Mouse (Mus musculus) CH12.LX (cell line): ENCODE data around the gene Slitrk1. TPM values are rescaled to one million over a fixed set of nuclear protein-coding genes. Genes with fewer than 3 reads are reported as not detected.

ENCODE experiments used
- DNase-seq: peaks from one replicate; pipeline ENCODE4 v3.0.0-alpha.2; 2013; ENCODE audit errors: extremely low read depth
- H3K27ac ChIP-seq: 2 replicates; pipeline ENCODE4 v1.5.1; 2012; ENCODE audit warnings: low read depth, mild to moderate bottlenecking, control low read depth, moderate library complexity; ENCODE audit not compliant: insufficient read depth
- H3K27me3 ChIP-seq: replicated peaks from 2 replicates; pipeline ENCODE3; 2012; ENCODE audit warnings: inconsistent platforms
- H3K36me3 ChIP-seq, 2 experiments: replicated peaks in 1 of 2; 2 replicates each; pipeline versions ENCODE3 to v1.6.1; 2012; ENCODE audit warnings: inconsistent platforms in 1 of 2, low read length in 1 of 2, mild to moderate bottlenecking in 1 of 2, mixed read lengths in 1 of 2, moderate library complexity in 1 of 2; ENCODE audit not compliant: control insufficient read depth in 1 of 2, insufficient read depth in 1 of 2
- H3K4me1 ChIP-seq, 2 experiments: 2 replicates each; pipeline ENCODE4 v1.6.1; 2012; ENCODE audit warnings: inconsistent platforms in 1 of 2, moderate library complexity in 1 of 2; ENCODE audit not compliant: insufficient read depth in 2 of 2, control insufficient read depth in 1 of 2
- H3K4me2 ChIP-seq: 2 replicates; pipeline ENCODE4 v1.6.1; 2012; ENCODE audit warnings: low read depth, mild to moderate bottlenecking, control low read depth; ENCODE audit not compliant: poor library complexity, insufficient read depth, severe bottlenecking
- H3K4me3 ChIP-seq, 3 experiments: fragments of 150-350 bp in 1 of 3; sonication (generic) in 1 of 3; replicated peaks in 1 of 3; 2 replicates each; pipeline versions ENCODE3 to v1.5.1; 2011 to 2012; ENCODE audit warnings: low read depth in 2 of 3, low read length in 2 of 3, mild to moderate bottlenecking in 2 of 3, moderate library complexity in 2 of 3, control low read depth in 1 of 3, improper control_type of control experiment in 1 of 3, inconsistent platforms in 1 of 3, mixed read lengths in 1 of 3; ENCODE audit not compliant: poor library complexity in 1 of 3
- H3K79me2 ChIP-seq: replicated peaks from 2 replicates; pipeline ENCODE4 v1.6.1; 2012; ENCODE audit warnings: mild to moderate bottlenecking, moderate library complexity; ENCODE audit not compliant: control insufficient read depth, poor library complexity, insufficient read depth, severe bottlenecking; ENCODE audit errors: extremely low read depth
- H3K9ac ChIP-seq: 2 replicates; pipeline ENCODE4 v1.6.1; 2012; ENCODE audit warnings: low read depth, mild to moderate bottlenecking, control low read depth, moderate library complexity; ENCODE audit not compliant: insufficient read depth
- H3K9me3 ChIP-seq: replicated peaks from 2 replicates; pipeline ENCODE3; 2012; ENCODE audit warnings: low read length, inconsistent platforms, mixed read lengths
- CHD1 ChIP-seq: IDR thresholded peaks from 2 replicates; pipeline ENCODE4 v1.6.1; 2012; ENCODE audit warnings: low read depth, low read length, improper control_type of control experiment, inconsistent platforms
- CHD2 ChIP-seq: IDR thresholded peaks from 2 replicates; pipeline ENCODE4 v1.6.1; 2011; ENCODE audit warnings: low read length, improper control_type of control experiment
- CTCF ChIP-seq, 2 experiments: IDR thresholded peaks in 1 of 2; conservative IDR thresholded peaks in 1 of 2; 2 replicates each; pipeline ENCODE4 v1.5.1; 2011 to 2012; ENCODE audit warnings: low read depth in 2 of 2, low read length in 2 of 2, improper control_type of control experiment in 1 of 2, inconsistent platforms in 1 of 2, mild to moderate bottlenecking in 1 of 2, moderate library complexity in 1 of 2
- ELF1 ChIP-seq: IDR thresholded peaks from 2 replicates; pipeline ENCODE4 v1.6.1; 2014; ENCODE audit warnings: low read depth, mild to moderate bottlenecking, inconsistent platforms, low read length, improper control_type of control experiment
- ETS1 ChIP-seq: conservative IDR thresholded peaks from 2 replicates; pipeline ENCODE4 v1.6.1; 2012; ENCODE audit warnings: low read depth, mild to moderate bottlenecking, inconsistent platforms, low read length, improper control_type of control experiment, moderate library complexity
- IRF4 ChIP-seq: IDR thresholded peaks from 2 replicates; pipeline ENCODE4 v1.6.1; 2014; ENCODE audit warnings: low read depth, mild to moderate bottlenecking, inconsistent platforms, low read length, improper control_type of control experiment
- JUN ChIP-seq: IDR thresholded peaks from 2 replicates; pipeline ENCODE4 v1.6.1; 2011; ENCODE audit warnings: low read depth, mild to moderate bottlenecking, low read length, improper control_type of control experiment, moderate library complexity; ENCODE audit not compliant: insufficient read depth
- JUND ChIP-seq: conservative IDR thresholded peaks from 2 replicates; pipeline ENCODE4 v1.6.1; 2011; ENCODE audit warnings: low read depth, low read length, improper control_type of control experiment
- KAT2A ChIP-seq: IDR thresholded peaks from 2 replicates; pipeline ENCODE4 v1.6.1; 2012; ENCODE audit warnings: low read length, improper control_type of control experiment, inconsistent platforms; ENCODE audit not compliant: insufficient replicate concordance
- MEF2A ChIP-seq: IDR thresholded peaks from 2 replicates; pipeline ENCODE4 v1.6.1; 2014; ENCODE audit warnings: low read depth, mild to moderate bottlenecking, inconsistent platforms, low read length, improper control_type of control experiment, borderline replicate concordance
- NELFE ChIP-seq: IDR thresholded peaks from 2 replicates; pipeline ENCODE4 v1.6.1; 2011; ENCODE audit warnings: low read depth, low read length, improper control_type of control experiment
- PAX5 ChIP-seq: IDR thresholded peaks from 2 replicates; pipeline ENCODE4 v1.6.1; 2012; ENCODE audit warnings: low read length, inconsistent platforms, mixed read lengths
- POLR2A ChIP-seq: IDR thresholded peaks from 2 replicates; pipeline ENCODE4 v1.6.1; 2011; ENCODE audit warnings: low read depth, mild to moderate bottlenecking, improper control_type of control experiment, low read length
- RAD21 ChIP-seq: IDR thresholded peaks from 2 replicates; pipeline ENCODE4 v1.6.1; 2011; ENCODE audit warnings: low read depth, mild to moderate bottlenecking, low read length, improper control_type of control experiment, moderate library complexity
- RCOR1 ChIP-seq: conservative IDR thresholded peaks from 2 replicates; pipeline ENCODE4 v1.6.1; 2012; ENCODE audit warnings: low read depth, mild to moderate bottlenecking, inconsistent platforms, low read length, improper control_type of control experiment
- SIN3A ChIP-seq: IDR thresholded peaks from 2 replicates; pipeline ENCODE4 v1.6.1; 2012; ENCODE audit warnings: low read length, improper control_type of control experiment, inconsistent platforms
- TBP ChIP-seq: conservative IDR thresholded peaks from 2 replicates; pipeline ENCODE4 v1.6.1; 2011; ENCODE audit warnings: low read depth, low read length, improper control_type of control experiment
- UBTF ChIP-seq: IDR thresholded peaks from 2 replicates; pipeline ENCODE4 v1.6.1; 2012; ENCODE audit warnings: low read depth, mild to moderate bottlenecking, inconsistent platforms, low read length, improper control_type of control experiment, moderate library complexity
- ZC3H11A ChIP-seq: IDR thresholded peaks from 2 replicates; pipeline ENCODE4 v1.6.1; 2012; ENCODE audit warnings: low read depth, mild to moderate bottlenecking, inconsistent platforms, low read length, improper control_type of control experiment
- ZMIZ1 ChIP-seq: IDR thresholded peaks from 2 replicates; pipeline ENCODE4 v1.6.1; 2012; ENCODE audit warnings: low read depth, mild to moderate bottlenecking, inconsistent platforms, low read length, improper control_type of control experiment
- dilution Hi-C: fragments of 300-500 bp; cut with MboI; formaldehyde crosslinking; loops from 2 replicates; pipeline ENCODE4 v1.14.3; 2020; ENCODE audit warnings: low sequenced_read_pairs; ENCODE audit not compliant: extremely low pct_unique_long_range_greater_than_20kb, extremely low pct_ligation_motif_present
- in situ Hi-C: fragments of 300-500 bp; cut with MboI; formaldehyde crosslinking; loops from 3 replicates; pipeline ENCODE4 v1.14.3; 2019; ENCODE audit warnings: low sequenced_read_pairs, low pct_ligation_motif_present, low pct_unique_long_range_greater_than_20kb, mixed read lengths
- polyA plus RNA-seq: library from polyadenylated mRNA; unstranded; fragments of >175 nt; gene quantifications from 2 replicates; pipeline ENCODE4 v1.2.1, GENCODE M21; 2012; ENCODE audit warnings: low read depth; ENCODE audit not compliant: insufficient read length
- total RNA-seq, 2 experiments: library from RNA; depleted of rRNA; stranded (reverse); fragments of 300-350 nt in 1 of 2; fragments of >200 nt in 1 of 2; gene quantifications; 2 replicates each; pipeline ENCODE4 v1.2.3; 2012 to 2014

Slitrk1 gene
- total and polyA plus RNA-seq, 3 experiments, result not detected

DNA sequence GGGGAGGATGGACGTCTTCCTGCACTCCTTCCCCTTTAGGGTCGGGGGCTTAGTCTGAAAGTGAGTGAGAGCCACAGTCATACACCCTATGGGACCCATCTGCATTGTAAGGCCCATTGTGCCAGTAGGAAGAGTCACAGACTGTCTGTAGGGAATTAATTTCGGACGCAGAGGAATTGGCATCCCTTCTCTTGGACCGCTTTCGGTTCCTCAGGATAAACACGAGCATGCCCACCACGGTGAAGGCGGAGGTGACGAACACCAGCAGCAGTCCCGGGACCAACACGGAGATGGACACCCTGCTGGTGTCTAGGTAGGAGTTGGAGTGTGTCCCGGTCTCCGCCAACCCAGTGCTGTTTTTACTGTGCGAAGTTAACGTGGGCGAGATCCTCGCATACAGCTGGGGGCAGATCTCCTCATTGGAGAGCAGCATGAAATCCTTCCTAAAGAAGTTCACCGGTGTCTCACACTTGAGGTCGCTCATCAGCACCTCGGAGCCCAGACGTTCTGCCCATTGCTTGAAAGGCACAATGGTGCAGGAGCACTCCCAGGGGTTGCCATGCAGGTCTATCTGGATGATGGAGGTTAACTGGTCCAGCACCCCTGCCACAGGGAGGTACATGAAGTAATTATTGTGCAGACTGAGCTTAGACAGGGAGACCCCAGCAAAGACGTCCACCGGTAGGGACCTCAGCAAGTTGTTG lies 2.7 kb downstream of the Slitrk1 start:
- no peaks in the 10 kb centered on the region for H3K36me3 ChIP-seq
- no peak for DNase-seq
- H3K4me2 ChIP-seq, result no peak overlapping the region
- H3K79me2 ChIP-seq, result no peaks in the 10 kb centered on the region
- no peak overlapping the region for H3K9ac ChIP-seq
- H3K27me3 ChIP-seq, result no peaks in the 10 kb centered on the region
- peaks cover 39% of the 10 kb centered on the region for H3K9me3 ChIP-seq
- H3K4me1 ChIP-seq, result no peaks in the 10 kb centered on the region
- TF ChIP-seq JUND (no peak), ELF1 (no peak), UBTF (no peak), PAX5 (no peak), NELFE (no peak), CTCF (conservative IDR thresholded peaks at IDR 0.05 in 1 of 2, IDR thresholded peaks at IDR 0.05 in 1 of 2; ENCODE audit: low read depth in 2 of 2, low read length in 2 of 2) (no peak), KAT2A (no peak), JUN (no peak)
- no peak overlapping the region for H3K27ac ChIP-seq
- no peak overlapping the region for H3K4me3 ChIP-seq
- in situ Hi-C loops, result no loop called here
- dilution Hi-C loops, result no loop called here

DNA sequence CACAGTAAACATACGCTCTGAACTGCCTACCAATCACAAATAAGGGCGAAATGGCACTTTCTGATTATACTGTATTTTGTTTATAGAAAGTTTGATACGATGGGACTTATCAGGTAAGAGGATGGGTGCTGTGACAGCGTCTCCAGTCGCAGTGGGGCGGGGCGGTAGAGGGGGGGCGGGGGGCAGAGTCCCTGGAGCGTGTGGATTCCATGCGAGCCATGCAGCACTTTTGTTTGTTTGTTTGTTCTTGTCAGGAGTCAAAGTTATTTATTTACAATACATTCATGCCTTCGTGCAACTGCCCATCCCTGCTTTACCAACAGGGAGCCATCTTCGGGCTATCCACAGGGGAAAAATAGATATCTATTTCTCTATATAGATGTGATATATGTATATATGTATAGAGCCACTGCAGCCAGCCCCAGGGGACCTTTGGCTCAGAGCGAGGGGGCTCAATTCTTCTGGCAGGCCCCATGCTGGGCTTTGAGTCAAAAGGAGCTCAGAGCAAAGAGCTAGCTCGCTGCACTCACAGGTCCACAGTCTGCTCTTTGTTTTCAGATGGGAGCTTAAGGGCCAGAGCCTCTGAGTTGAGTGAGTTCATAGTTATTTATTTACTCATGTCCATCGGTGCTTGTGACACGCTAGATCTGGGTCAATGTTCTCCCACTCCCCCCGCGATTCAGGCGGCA lies 3.4 kb downstream of the Slitrk1 start:
- H3K4me2 ChIP-seq, result no peak overlapping the region
- H3K27ac ChIP-seq, result no peak overlapping the region
- in situ Hi-C loops, result no loop called here
- H3K27me3 ChIP-seq, result no peaks in the 10 kb centered on the region
- no peak overlapping the region for H3K9ac ChIP-seq
- dilution Hi-C loops, result no loop called here
- peaks cover 38% of the 10 kb centered on the region for H3K9me3 ChIP-seq
- TF ChIP-seq SIN3A (no peak), POLR2A (no peak), ZMIZ1 (no peak), ETS1 (no peak), MEF2A (no peak), CHD2 (no peak), ZC3H11A (no peak), IRF4 (no peak), TBP (no peak), RAD21 (no peak), CHD1 (no peak), UBTF (no peak), RCOR1 (no peak)
- no peaks in the 10 kb centered on the region for H3K36me3 ChIP-seq
- no peaks in the 10 kb centered on the region for H3K79me2 ChIP-seq
- no peak for DNase-seq
- no peak overlapping the region for H3K4me3 ChIP-seq
- no peaks in the 10 kb centered on the region for H3K4me1 ChIP-seq
